Mouse (Mus musculus) lung, postnatal 0 days (tissue): ENCODE measurements at regions not wholly inside any gene's neighbourhood (a gene's known extent, or its start where the extent isn't known, plus 50 kb on each side); places are given as distances from the start of the nearest gene placed in this dataset.

Experiments
- ATAC-seq: fragments of 200-750 bp; cut with Nextera tagmentation; 2 replicates; pipeline ENCODE4 v1.8.0; 2017; ENCODE audit warnings: moderate library complexity
- DNase-seq: peaks from one replicate; pipeline ENCODE4 v3.0.0-alpha.2; 2016; ENCODE audit warnings: low spot score
- H3K27ac ChIP-seq: fragments of 300-500 bp; sonication (generic); 2 replicates; pipeline ENCODE4 v1.5.1; 2014; ENCODE audit warnings: antibody characterized with exemption, mild to moderate bottlenecking, low read length, mixed read lengths
- H3K27me3 ChIP-seq: fragments of 300-500 bp; sonication (generic); replicated peaks from 2 replicates; pipeline ENCODE4 v1.6.1; 2014; ENCODE audit warnings: low read length, mixed read lengths; ENCODE audit not compliant: insufficient read depth
- H3K36me3 ChIP-seq: fragments of 300-500 bp; sonication (generic); 2 replicates; pipeline ENCODE4 v1.6.1; 2014; ENCODE audit warnings: low read length, mixed read lengths; ENCODE audit not compliant: insufficient read depth
- H3K4me1 ChIP-seq: fragments of 300-500 bp; sonication (generic); 2 replicates; pipeline ENCODE4 v1.6.1; 2014; ENCODE audit warnings: antibody characterized with exemption, low read depth, low read length, mixed read lengths; ENCODE audit not compliant: insufficient read depth
- H3K4me2 ChIP-seq: fragments of 300-500 bp; sonication (generic); replicated peaks from 2 replicates; pipeline ENCODE4 v1.6.1; 2014; ENCODE audit warnings: low read depth, mild to moderate bottlenecking, low read length, moderate library complexity, mixed read lengths
- H3K4me3 ChIP-seq: fragments of 300-500 bp; sonication (generic); 2 replicates; pipeline ENCODE4 v1.5.1; 2014; ENCODE audit warnings: low read depth, low read length
- H3K9ac ChIP-seq: fragments of 300-500 bp; sonication (generic); replicated peaks from 2 replicates; pipeline ENCODE4 v1.6.1; 2014; ENCODE audit warnings: low read depth, mild to moderate bottlenecking
- H3K9me3 ChIP-seq: fragments of 300-500 bp; sonication (generic); 2 replicates; pipeline ENCODE4 v1.6.1; 2016; ENCODE audit warnings: low read length, mixed read lengths
- CTCF ChIP-seq: IDR thresholded peaks from 2 replicates; pipeline ENCODE4 v1.5.1; 2016; ENCODE audit warnings: antibody characterized with exemption, mild to moderate bottlenecking
- EP300 ChIP-seq: IDR thresholded peaks from 2 replicates; pipeline ENCODE4 v1.6.1; 2016; ENCODE audit warnings: antibody characterized with exemption, mild to moderate bottlenecking, control low read depth
- WGBS: fragments of 180-500 bp; shearing (Covaris S2); extraction: QIAGEN DNeasy Blood & Tissue Kit; methylation state at CpG from one replicate; pipeline ENCODE4 v1.1.7; 2014; 5-methylcytosine and 5-hydroxymethylcytosine counted together

- Histone ChIP-seq H3K27ac (no peak overlapping the region), H3K27me3 (no peaks in the 10 kb centered on the region), H3K4me3 (no peak overlapping the region), H3K4me1 (no peaks in the 10 kb centered on the region; the same call in 1 of the 2 replicates), H3K4me2 (no peak overlapping the region), H3K9me3 (no peaks in the 10 kb centered on the region), H3K36me3 (no peaks in the 10 kb centered on the region), H3K9ac (no peak overlapping the region)
- ATAC-seq (no peak), DNase-seq (no peak)
- no peak for TF ChIP-seq CTCF
- TF ChIP-seq EP300: no peak
- 46% methylated on average over 3 of the region's 3 CpGs for WGBS
Measured at GRCm38 (mm10) chr3:52729731-52730130, 287.3 kb downstream of the Cog6 start.

- ATAC-seq: no peak
- H3K27me3 ChIP-seq: no peaks in the 10 kb centered on the region
- TF ChIP-seq CTCF: no peak
- no peak for TF ChIP-seq EP300
- H3K36me3 ChIP-seq: no peaks in the 10 kb centered on the region
- no peaks in the 10 kb centered on the region; the same call in 1 of the 2 replicates for H3K4me1 ChIP-seq
- DNase-seq: no peak
- 53% methylated on average over 6 of the region's 6 CpGs for WGBS
- no peak overlapping the region for H3K27ac ChIP-seq
- H3K4me3 ChIP-seq: no peak overlapping the region
- no peaks in the 10 kb centered on the region for H3K9me3 ChIP-seq
- no peak overlapping the region for H3K4me2 ChIP-seq
- no peak overlapping the region for H3K9ac ChIP-seq
Measured at GRCm38 (mm10) chr3:52728860-52729259, 288.2 kb downstream of the Cog6 start.

- H3K4me3 ChIP-seq: no peak overlapping the region
- H3K27me3 ChIP-seq: no peaks in the 10 kb centered on the region
- WGBS: 85% methylated on average over 5 of the region's 5 CpGs
- no peaks in the 10 kb centered on the region; the same call in 1 of the 2 replicates for H3K4me1 ChIP-seq
- H3K36me3 ChIP-seq: no peaks in the 10 kb centered on the region
- H3K9ac ChIP-seq: no peak overlapping the region
- DNase-seq (no peak), ATAC-seq (no peak)
- H3K27ac ChIP-seq: no peak overlapping the region
- no peak overlapping the region for H3K4me2 ChIP-seq
- TF ChIP-seq CTCF (no peak), EP300 (no peak)
- H3K9me3 ChIP-seq: no peaks in the 10 kb centered on the region
Measured at GRCm38 (mm10) chr3:52728426-52728825, 288.6 kb downstream of the Cog6 start.

- H3K36me3 ChIP-seq: no peaks in the 10 kb centered on the region
Measured at GRCm38 (mm10) chr3:52724354-52724753, 292.7 kb downstream of the Cog6 start.

GRCm38 (mm10) chr3:52722946-52723345, 294.1 kb downstream of the Cog6 start:
- H3K27me3 ChIP-seq: no peaks in the 10 kb centered on the region
- no peak for TF ChIP-seq CTCF
- no peak for TF ChIP-seq EP300
- no peaks in the 10 kb centered on the region for H3K36me3 ChIP-seq
- no peak overlapping the region for H3K27ac ChIP-seq
- no peak overlapping the region for H3K9ac ChIP-seq
- no peak overlapping the region for H3K4me2 ChIP-seq
- H3K9me3 ChIP-seq: no peaks in the 10 kb centered on the region
- H3K4me3 ChIP-seq: no peak overlapping the region
- no peak for DNase-seq
- ATAC-seq: no peak
- WGBS: 84% methylated on average over 2 of the region's 2 CpGs
- no peaks in the 10 kb centered on the region for H3K4me1 ChIP-seq

More at GRCm38 (mm10) chr3:52724354-52724753, 292.7 kb downstream of the Cog6 start:
- Histone ChIP-seq H3K27ac (no peak overlapping the region), H3K4me1 (no peaks in the 10 kb centered on the region), H3K27me3 (no peaks in the 10 kb centered on the region), H3K9me3 (no peaks in the 10 kb centered on the region), H3K4me2 (no peak overlapping the region), H3K9ac (no peak overlapping the region), H3K4me3 (no peak overlapping the region)
- WGBS: 83% methylated on average over 3 of the region's 3 CpGs
- DNase-seq: no peak
- ATAC-seq: no peak
- no peak for TF ChIP-seq EP300

GRCm38 (mm10) chr3:52719181-52719580, 297.9 kb downstream of the Cog6 start:
- 61% methylated on average over 3 of the region's 3 CpGs for WGBS
- ATAC-seq: no peak
- H3K4me3 ChIP-seq: no peak overlapping the region
- no peaks in the 10 kb centered on the region for H3K4me1 ChIP-seq
- no peak for DNase-seq
- TF ChIP-seq EP300 (no peak), CTCF (no peak)
- H3K36me3 ChIP-seq: no peaks in the 10 kb centered on the region
- H3K27me3 ChIP-seq: no peaks in the 10 kb centered on the region
- no peak overlapping the region for H3K27ac ChIP-seq
- H3K4me2 ChIP-seq: no peak overlapping the region
- H3K9me3 ChIP-seq: no peaks in the 10 kb centered on the region
- no peak overlapping the region for H3K9ac ChIP-seq

- ATAC-seq: no peak
- Histone ChIP-seq H3K4me3 (no peak overlapping the region), H3K9me3 (no peaks in the 10 kb centered on the region), H3K9ac (no peak overlapping the region), H3K4me2 (no peak overlapping the region), H3K4me1 (no peaks in the 10 kb centered on the region), H3K36me3 (no peaks in the 10 kb centered on the region), H3K27ac (no peak overlapping the region), H3K27me3 (no peaks in the 10 kb centered on the region)
- TF ChIP-seq CTCF: no peak
- no peak for TF ChIP-seq EP300
- no peak for DNase-seq
- 79% methylated on average over 5 of the region's 5 CpGs for WGBS
Measured at GRCm38 (mm10) chr3:52717324-52717723, 299.7 kb downstream of the Cog6 start.
